Mouse (Mus musculus) ES-E14 (cell line): ENCODE measurements around the gene Gpr84.

Source experiments
- HCFC1 ChIP-seq: IDR thresholded peaks from 2 replicates; pipeline ENCODE4 v1.6.1; 2012; ENCODE audit warnings: low read length, inconsistent platforms, borderline replicate concordance; ENCODE audit not compliant: insufficient read depth
- MAFK ChIP-seq: IDR thresholded peaks from 2 replicates; pipeline ENCODE4 v1.6.1; 2014; ENCODE audit warnings: mild to moderate bottlenecking, low read depth, low read length, inconsistent platforms; ENCODE audit not compliant: insufficient read depth

DNA sequence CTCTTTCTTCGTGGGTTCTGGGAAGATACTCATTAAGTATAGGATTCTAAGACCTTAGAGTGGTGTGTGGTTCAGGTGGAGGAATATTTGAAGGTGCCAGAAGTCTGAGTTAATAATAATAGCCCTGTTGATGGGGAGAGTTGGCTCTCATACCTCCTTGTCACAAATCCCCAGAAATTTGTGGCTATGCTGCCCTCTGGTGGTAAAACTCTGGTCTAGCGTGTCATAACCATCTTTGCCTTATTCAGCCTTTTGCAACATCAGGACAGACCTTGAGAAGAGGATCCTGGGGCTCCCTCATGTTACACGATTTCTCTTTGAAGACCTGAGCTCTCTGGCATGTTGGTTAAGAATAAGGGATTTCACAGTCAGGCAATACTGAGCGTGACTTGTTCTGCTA is 32.0 kb upstream of the Gpr84 start:
- TF ChIP-seq HCFC1 (no peak), MAFK (peak; percentile 58)
